In genomic region chr1:39685841-39686240, GRCm38 (mm10) we compare ENCODE assay signal across 8 mouse cellular contexts. TPM values are rescaled to one million over a fixed set of nuclear protein-coding genes. Genes with fewer than 3 reads are reported as not detected.
A peak's percentile ranks its signal among the peaks of the same experiment; 100 is the strongest.
DNase-seq lines count a peak whose midpoint lies in the region; ATAC-seq lines count a peak whose summit lies in the region.

No protein-coding gene starts in this region.

- no peaks in the 10 kb centered on the region for H3K27me3 ChIP-seq in midbrain, embryonic 16.5 days (ENCODE audit: control insufficient read depth, insufficient read depth, low read depth, low read length)
- no peaks in the 10 kb centered on the region for H3K27me3 ChIP-seq in stomach, embryonic 14.5 days (ENCODE audit: control insufficient read depth, insufficient read depth, low read length)

- ATAC-seq in midbrain, embryonic 16.5 days = peak; percentile 75
- ATAC-seq in stomach, embryonic 14.5 days (ENCODE audit: insufficient number of reproducible peaks, insufficient read depth, low FRiP score, low read depth) = peak; percentile 77; the same call in 1 of the 2 replicates

- no peaks in the 10 kb centered on the region for H3K9me3 ChIP-seq in midbrain, embryonic 16.5 days (replicated peaks; ENCODE audit: control insufficient read depth, low read length, poor library complexity, severe bottlenecking)
- H3K9me3 ChIP-seq in stomach, embryonic 14.5 days (ENCODE audit: control insufficient read depth, low read depth, low read length) = no peaks in the 10 kb centered on the region

- intact Hi-C loops in gastrocnemius, postnatal 36 days (cut with DNase I) = loop anchor here (1.0 to 5.0 kb wide), 3 partner anchors 72 to 291 kb away; no protein-coding TSS in a partner anchor
- intact Hi-C loops in left cerebral cortex, postnatal 25 days (cut with DNase I) = loop anchor here (5.0 kb wide), 4 partner anchors 76 to 856 kb away; no protein-coding TSS in a partner anchor

- H3K4me3 ChIP-seq in midbrain, embryonic 16.5 days (ENCODE audit: low read depth, low read length) = no peak overlapping the region
- no peak overlapping the region for H3K4me3 ChIP-seq in stomach, embryonic 14.5 days (ENCODE audit: low read depth, low read length)

- no peaks in the 10 kb centered on the region for H3K36me3 ChIP-seq in midbrain, embryonic 16.5 days (ENCODE audit: control insufficient read depth, insufficient read depth, low read length)
- H3K36me3 ChIP-seq in stomach, embryonic 14.5 days (ENCODE audit: control insufficient read depth, insufficient read depth, low read length) = no peaks in the 10 kb centered on the region

- no peak overlapping the region for H3K9ac ChIP-seq in midbrain, embryonic 16.5 days (ENCODE audit: low read depth, low read length)
- H3K9ac ChIP-seq in stomach, embryonic 14.5 days (replicated peaks; ENCODE audit: low read depth, low read length) = no peak overlapping the region

- WGBS in midbrain, embryonic 16.5 days = 4% methylated on average over 1 of the region's 1 CpGs
- WGBS in stomach, embryonic 14.5 days = 9% methylated on average over 1 of the region's 1 CpGs

- peak; percentile 39 for DNase-seq in 3134 (ENCODE audit: extremely low read depth, insufficient read length, low spot score)
- DNase-seq in adrenal gland, adult (ENCODE audit: inconsistent age in 2 of 2, low spot score in 1 of 2) = peak; percentile 77 to 90
- peak; percentile 79 for DNase-seq in embryo, embryonic 10 days (ENCODE audit: low spot score)
- peak; percentile 53 to 73 for DNase-seq in gastrocnemius, postnatal 36 days
- DNase-seq in kidney, adult 11 months = peak; percentile 62
- DNase-seq in left cerebral cortex, postnatal 25 days (ENCODE audit: low spot score in 2 of 2) = peak; percentile 79 to 87

- H3K27ac ChIP-seq in midbrain, embryonic 16.5 days (ENCODE audit: low read length) = no peak overlapping the region
- no peak overlapping the region for H3K27ac ChIP-seq in stomach, embryonic 14.5 days (ENCODE audit: low read length)

- H3K4me2 ChIP-seq in midbrain, embryonic 16.5 days (ENCODE audit: low read length) = no peak overlapping the region
- H3K4me2 ChIP-seq in stomach, embryonic 14.5 days (replicated peaks; ENCODE audit: low read depth, low read length) = no peak overlapping the region

- H3K4me1 ChIP-seq in midbrain, embryonic 16.5 days (ENCODE audit: control insufficient read depth, insufficient read depth, low read length) = 0 out of 2 replicates have a peak, but pooled peaks cover 3% of the 10 kb centered on the region
- no peaks in the 10 kb centered on the region for H3K4me1 ChIP-seq in stomach, embryonic 14.5 days (ENCODE audit: control insufficient read depth, insufficient read depth, low read length)

RNA-seq across cellular contexts. Expression of gene Creg2, which starts 34.6 kb away (rescaled TPM):
- total RNA-seq in gastrocnemius, postnatal 36 days (2021) = not detected
- total RNA-seq in left cerebral cortex, postnatal 25 days (2021) = 10 to 100 TPM; 75.2 to 82.4 TPM
- 8.4 and 9.2 TPM in 2 replicates for polyA plus RNA-seq in midbrain, embryonic 16.5 days (2015; fragmentation: Nextera tagmentation; extraction: Ambion mirVana)
- polyA plus RNA-seq in stomach, embryonic 14.5 days (2014; fragmentation: Nextera tagmentation; extraction: Ambion mirVana) = 0.29 and 0.35 TPM in 2 replicates

RNA-seq across cellular contexts. Expression of gene Rfx8, which starts 35.0 kb away (rescaled TPM):
- not detected for total RNA-seq in gastrocnemius, postnatal 36 days (2021)
- under 1 TPM in 1 of 2 experiments, not detected in 1; 0.16 TPM for total RNA-seq in left cerebral cortex, postnatal 25 days (2021)
- 0.15 and 0.40 TPM in 2 replicates for polyA plus RNA-seq in midbrain, embryonic 16.5 days (2015; fragmentation: Nextera tagmentation; extraction: Ambion mirVana)
- 0.27 and 0.88 TPM in 2 replicates for polyA plus RNA-seq in stomach, embryonic 14.5 days (2014; fragmentation: Nextera tagmentation; extraction: Ambion mirVana)

Comparison
In these comparisons a context has a peak if more than half of its experiments do, and no peak if none do; other contexts are left out.
1. RNA of gene Creg2, which starts 34.6 kb away (total RNA-seq): 75.2 to 82.4 TPM in left cerebral cortex, postnatal 25 days; not detected in gastrocnemius, postnatal 36 days; every median in the first group is over 10 times any median in the second.
2. Peak in every context shown above with its lines, with median percentiles within 50 percentile points of each other: DNase-seq.